Mouse (Mus musculus) left cerebral cortex, postnatal 36 days (tissue): Measurements from ENCODE around the gene Ptpn9. TPM values are rescaled to one million over a fixed set of nuclear protein-coding genes. Genes with fewer than 3 reads are reported as not detected.

Experiments
- DNase-seq, 2 experiments: peaks; one replicate each; pipeline ENCODE4 v3.0.0; 2021 to 2022; ENCODE audit warnings: low spot score in 2 of 2, mixed read lengths in 1 of 2
- intact Hi-C: fragments of 180-260 bp; cut with DNase I; formaldehyde crosslinking; loops from one replicate; pipeline ENCODE4 v1.15.1; 2025
- total RNA-seq, 2 experiments: library from RNA; stranded (reverse); gene quantifications; 2 replicates each; pipeline ENCODE4 v1.2.3; 2021

Ptpn9 gene
- total RNA-seq, 2 experiments from 2014 or later = 25.3 to 32.7 TPM

DNA sequence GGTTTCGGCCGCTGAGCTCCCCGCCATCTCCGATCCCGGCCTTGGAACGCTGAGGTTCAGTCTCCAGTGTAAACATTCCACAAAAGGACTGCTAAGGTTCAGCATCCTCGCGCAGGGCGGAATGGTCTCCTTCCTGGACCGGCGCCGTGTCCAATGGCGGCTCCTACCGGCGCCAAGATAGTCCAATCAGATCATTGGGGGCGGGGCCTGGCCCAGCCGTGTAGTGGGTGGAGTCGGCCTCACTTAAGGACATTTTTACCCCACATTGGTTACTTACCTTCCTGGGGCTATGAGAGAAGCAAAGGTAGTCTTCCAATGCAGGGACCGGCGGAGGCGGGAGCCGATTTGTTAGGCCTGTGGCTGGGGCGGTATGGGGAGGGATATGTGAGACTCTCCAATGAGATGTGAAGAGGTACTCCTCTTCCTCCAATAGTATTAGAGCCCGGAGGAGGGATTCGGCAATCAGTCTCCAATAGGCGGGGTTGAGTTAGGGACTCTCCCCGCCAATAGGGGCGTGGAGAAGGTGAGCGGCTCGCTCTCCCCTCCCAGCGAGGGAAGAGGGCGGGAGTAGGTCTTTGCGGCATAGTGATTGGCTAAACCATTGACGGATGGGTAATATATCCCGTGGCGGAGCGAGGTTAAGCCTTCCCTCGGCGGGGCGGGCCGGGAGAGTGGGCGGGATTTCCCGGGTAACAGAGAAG is 81.1 kb downstream of the Ptpn9 start:
- intact Hi-C loops = loop anchor here (5.0 kb wide), 1 partner anchor 446 kb away; the partner anchor contains the start of gene Cox5a
- DNase-seq = peak; percentile 97

DNA sequence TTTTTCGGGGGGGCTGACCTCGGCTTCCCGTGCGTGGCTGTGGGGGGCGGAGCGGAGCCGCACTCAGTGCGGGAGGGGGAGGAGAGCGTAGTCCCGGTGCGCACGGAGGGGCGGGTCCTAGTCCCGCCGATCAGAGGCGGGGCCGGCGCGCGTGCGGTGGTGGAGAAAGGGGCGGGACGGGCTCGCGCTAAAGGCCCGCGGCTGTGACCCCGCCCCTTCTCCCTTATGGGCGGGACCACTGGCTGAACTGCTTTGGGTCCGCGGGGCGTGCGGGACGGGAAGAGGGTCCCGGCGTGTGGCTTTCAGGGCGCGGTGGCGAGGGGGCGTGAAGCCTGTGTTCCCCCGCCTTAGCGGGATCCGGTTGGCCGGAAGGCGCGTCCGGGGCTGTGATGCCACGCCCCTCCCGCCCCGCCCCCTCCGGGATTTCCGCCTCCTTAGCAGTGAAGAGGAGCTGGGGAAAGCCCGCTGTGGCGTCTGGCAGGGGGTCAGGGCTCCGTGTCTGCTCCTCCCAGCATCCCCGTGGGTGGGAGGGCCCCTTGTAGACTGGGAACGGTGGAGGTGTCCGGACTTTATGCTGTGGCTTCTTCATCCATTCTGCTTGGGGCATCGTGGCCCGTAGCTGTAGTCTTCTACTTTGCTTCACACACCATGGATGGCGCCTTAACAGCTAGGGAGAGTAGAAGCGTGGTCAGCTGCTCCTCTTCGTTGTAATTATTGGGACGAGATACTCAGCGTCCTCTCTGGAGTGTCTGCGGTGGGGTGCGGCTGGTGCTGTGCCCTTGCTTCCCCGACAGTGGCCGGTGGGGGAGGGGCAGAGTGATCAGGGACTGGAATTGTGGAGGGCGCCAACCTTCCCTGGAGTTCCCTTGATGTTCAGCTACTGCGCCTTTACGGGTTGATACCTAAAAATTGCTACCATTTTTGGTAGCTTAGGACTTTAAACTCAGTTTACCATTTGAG is 82.3 kb downstream of the Ptpn9 start:
- DNase-seq = peak; percentile 88 to 92
- intact Hi-C loops = loop anchor here (5.0 kb wide), 1 partner anchor 445 kb away; the partner anchor contains the start of gene Cox5a

DNA sequence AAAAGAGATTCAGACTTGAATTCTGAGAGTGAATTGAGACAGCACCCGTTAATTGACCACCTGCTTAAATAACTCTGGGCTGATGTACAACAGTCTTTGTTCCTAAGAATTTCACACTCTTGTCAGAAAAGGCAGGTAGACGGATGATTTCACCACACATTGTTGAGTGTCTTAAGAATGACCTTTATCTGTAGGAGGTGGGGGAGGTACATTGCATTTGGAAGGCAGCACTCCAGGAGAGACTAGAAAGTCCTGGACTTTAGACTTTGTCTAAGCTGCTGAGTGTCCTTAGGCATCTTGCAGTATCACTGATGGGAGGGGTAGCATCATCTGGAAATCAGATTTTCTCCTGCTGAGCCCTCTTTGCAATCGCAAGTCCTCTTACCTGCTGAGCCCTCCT is 87.5 kb downstream of the Ptpn9 start:
- DNase-seq = no peak
- intact Hi-C loops = no loop called here

Other genes with a start within 250 kb of the Ptpn9 start
- 100 to 1,000 TPM; 455 to 509 TPM for gene Lingo1, start 198.5 kb upstream of the Ptpn9 start, total RNA-seq
- not detected for gene Odf3l1, start 130.2 kb upstream of the Ptpn9 start, total RNA-seq
- 10 to 100 TPM; 15.0 to 19.6 TPM for gene Cspg4, start 129.9 kb upstream of the Ptpn9 start, total RNA-seq
- gene Snx33, start 66.6 kb upstream of the Ptpn9 start, total RNA-seq = 1 to 10 TPM; 6.9 to 7.9 TPM
- 10 to 100 TPM; 50.2 to 50.4 TPM for gene Imp3, start 57.4 kb upstream of the Ptpn9 start, total RNA-seq
- gene Snupn, start 44.0 kb upstream of the Ptpn9 start, total RNA-seq = 10 to 100 TPM; 13.9 to 16.0 TPM
- 10 to 100 TPM; 35.9 to 39.0 TPM for gene Sin3a, start 77.1 kb downstream of the Ptpn9 start, total RNA-seq
- 100 to 1,000 TPM; 107 to 172 TPM for gene Man2c1, start 135.8 kb downstream of the Ptpn9 start, total RNA-seq
- gene Neil1, start 153.4 kb downstream of the Ptpn9 start, total RNA-seq = 1 to 10 TPM; 8.6 TPM
- 10 to 100 TPM; 78.1 to 94.0 TPM for gene Commd4, start 163.4 kb downstream of the Ptpn9 start, total RNA-seq
- not detected for gene Trcg1, start 241.6 kb downstream of the Ptpn9 start, total RNA-seq